Mouse (Mus musculus) spleen, adult 2 months (tissue): ENCODE data around the gene Agap1.

ENCODE experiments used
- CTCF ChIP-seq: fragments of 200-500 bp; IDR thresholded peaks from 2 replicates; pipeline ENCODE4 v1.5.1; 2011; ENCODE audit warnings: mild to moderate bottlenecking, inconsistent platforms; ENCODE audit not compliant: insufficient read depth, insufficient read length, insufficient replicate concordance; ENCODE audit errors: extremely low read depth
- POLR2A ChIP-seq: fragments of 200-500 bp; IDR thresholded peaks from 2 replicates; pipeline ENCODE4 v1.6.1; 2011; ENCODE audit warnings: low read depth, low read length, inconsistent platforms

GRCm38 (mm10) chr1:89595421-89595820, 140.8 kb downstream of the Agap1 start:
- no peak for TF ChIP-seq CTCF
- no peak for TF ChIP-seq POLR2A
